Mouse (Mus musculus) cerebellum, adult 2 months (tissue): Measurements from ENCODE around the gene Arhgdia. TPM values are rescaled to one million over a fixed set of nuclear protein-coding genes. Genes with fewer than 3 reads are reported as not detected.

Experiments used
- DNase-seq, 2 experiments: peaks; one replicate each; pipeline ENCODE4 v3.0.0; 2021
- H3K27ac ChIP-seq: fragments of 200-500 bp; 2 replicates; pipeline ENCODE4 v1.5.1; 2012; ENCODE audit warnings: low read length, control low read depth, inconsistent platforms; ENCODE audit not compliant: insufficient read depth
- H3K27me3 ChIP-seq: fragments of 200-500 bp; 2 replicates; pipeline ENCODE4 v1.6.1; 2012; ENCODE audit warnings: inconsistent platforms, mild to moderate bottlenecking, low read length, moderate library complexity; ENCODE audit not compliant: control insufficient read depth, insufficient read depth
- H3K4me1 ChIP-seq: fragments of 200-500 bp; 2 replicates; pipeline ENCODE4 v1.6.1; 2011; ENCODE audit warnings: low read length; ENCODE audit not compliant: control insufficient read depth, insufficient read depth
- H3K4me3 ChIP-seq: fragments of 200-500 bp; replicated peaks from 2 replicates; pipeline ENCODE3; 2011; ENCODE audit warnings: mild to moderate bottlenecking, low read depth, low read length, control low read depth; ENCODE audit not compliant: insufficient read depth
- CTCF ChIP-seq: fragments of 200-500 bp; IDR thresholded peaks from 2 replicates; pipeline ENCODE4 v1.5.1; 2011; ENCODE audit warnings: low read depth, mild to moderate bottlenecking, control low read depth, low read length, moderate library complexity, borderline replicate concordance; ENCODE audit not compliant: insufficient read depth
- POLR2A ChIP-seq: fragments of 200-500 bp; IDR thresholded peaks from 2 replicates; pipeline ENCODE4 v1.6.1; 2011; ENCODE audit warnings: low read length, control low read depth, borderline replicate concordance; ENCODE audit not compliant: insufficient read depth
- WGBS: fragments of 180-500 bp; shearing (Covaris S2); methylation state at CpG from one replicate; pipeline ENCODE4 v1.1.7; 2018; 5-methylcytosine and 5-hydroxymethylcytosine counted together
- polyA plus RNA-seq: library from polyadenylated mRNA; depleted of rRNA; stranded (reverse); fragments of >200 nt; gene quantifications from 2 replicates; pipeline ENCODE4 v1.2.3, GENCODE M21; 2012

The Arhgdia gene
- polyA plus RNA-seq, 1 experiment = 305 TPM

DNA sequence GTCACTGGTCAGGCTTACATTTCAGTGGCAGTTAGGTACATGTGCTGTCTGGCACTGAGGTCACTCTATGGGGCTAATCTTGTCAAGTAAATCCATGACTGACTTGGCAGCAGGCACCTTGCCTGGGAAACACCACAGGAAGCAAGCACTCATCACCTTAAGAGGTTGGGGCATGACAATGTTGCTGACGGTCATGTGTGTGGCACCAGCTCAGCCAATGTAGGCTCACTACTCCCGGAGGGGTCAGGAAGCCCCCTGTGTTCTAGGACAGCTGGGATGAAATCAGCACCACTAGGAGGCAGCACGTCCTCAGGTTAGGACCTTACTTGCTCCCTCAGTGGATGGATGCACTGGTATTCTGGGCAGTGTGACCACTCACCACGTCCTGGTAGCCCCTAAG is 39.5 kb downstream of the Arhgdia start:
- Histone ChIP-seq H3K4me1 (peaks cover 26% of the 10 kb centered on the region), H3K27ac (no peak overlapping the region), H3K27me3 (no peaks in the 10 kb centered on the region), H3K4me3 (no peak overlapping the region)
- TF ChIP-seq CTCF = no peak
- no peak for TF ChIP-seq POLR2A
- no peak for DNase-seq
- 47% methylated on average over 4 of the region's 4 CpGs for WGBS

DNA sequence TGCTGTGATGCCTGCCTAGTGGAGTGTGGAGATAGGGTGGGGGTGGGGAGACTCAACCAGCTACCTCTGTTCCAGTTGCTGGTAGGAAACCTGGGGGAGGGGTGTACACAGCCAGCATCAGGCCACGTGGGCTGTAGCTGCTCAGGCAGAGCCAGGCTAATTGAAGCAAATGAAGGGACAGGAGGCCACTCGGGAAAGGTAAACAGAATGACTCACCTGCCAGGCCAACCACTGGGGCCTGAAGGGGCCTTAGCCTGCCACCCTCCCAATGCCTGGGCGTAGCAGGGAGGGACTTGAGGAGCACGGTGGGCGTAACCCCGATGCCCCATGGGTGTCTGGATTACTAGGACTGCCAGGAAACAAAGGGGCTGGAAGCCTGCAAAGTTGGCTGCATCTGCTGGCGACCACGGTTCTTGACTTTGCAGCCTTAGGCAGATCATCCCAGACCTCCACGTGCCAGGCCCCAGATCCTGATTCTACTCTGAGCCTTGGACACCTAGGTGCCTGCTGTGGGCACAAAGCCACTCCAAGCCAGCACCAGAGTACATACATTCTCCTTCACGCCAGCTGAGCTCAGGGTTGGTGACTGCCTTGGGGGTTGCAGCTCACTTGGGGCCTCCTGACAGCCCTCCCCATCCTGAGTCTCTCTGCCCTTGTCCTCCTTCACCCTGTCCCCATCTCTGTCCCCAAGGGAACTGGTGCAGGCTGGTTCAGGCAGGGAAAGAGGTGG is 42.0 kb downstream of the Arhgdia start:
- TF ChIP-seq CTCF (no peak), POLR2A (no peak)
- Histone ChIP-seq H3K27me3 (no peaks in the 10 kb centered on the region), H3K4me3 (no peak overlapping the region), H3K27ac (no peak overlapping the region), H3K4me1 (peaks cover 26% of the 10 kb centered on the region)
- DNase-seq = no peak
- 15% methylated on average over 10 of the region's 10 CpGs for WGBS

DNA sequence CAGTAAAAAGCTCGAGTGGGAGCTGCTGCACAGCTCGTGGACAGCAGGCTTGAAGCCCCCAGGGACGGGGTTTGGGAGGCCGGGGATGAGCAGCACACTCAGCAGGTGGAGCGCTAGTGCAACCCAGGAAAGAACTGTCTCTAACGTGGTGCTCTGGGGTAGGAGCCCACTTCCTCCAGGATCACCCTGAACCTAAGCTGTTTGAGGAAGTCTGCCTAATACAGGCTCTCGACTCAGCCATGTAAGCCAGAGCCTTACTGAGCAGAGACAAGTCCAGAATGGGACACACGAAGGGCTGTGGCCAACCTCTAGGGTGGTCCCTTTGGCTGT is 42.5 kb downstream of the Arhgdia start:
- Histone ChIP-seq H3K4me3 (no peak overlapping the region), H3K27me3 (no peaks in the 10 kb centered on the region), H3K27ac (no peak overlapping the region), H3K4me1 (peaks cover 26% of the 10 kb centered on the region)
- 20% methylated on average over 8 of the region's 8 CpGs for WGBS
- TF ChIP-seq POLR2A = no peak
- no peak for TF ChIP-seq CTCF
- DNase-seq = peak in 1 of 2 experiments; percentile 32

- Histone ChIP-seq H3K27me3 (no peaks in the 10 kb centered on the region), H3K4me1 (peaks cover 26% of the 10 kb centered on the region), H3K4me3 (no peak overlapping the region), H3K27ac (no peak overlapping the region)
- TF ChIP-seq POLR2A (no peak), CTCF (no peak)
- 5% methylated on average over 3 of the region's 3 CpGs for WGBS
- DNase-seq = peak; percentile 86 to 90
Observed at GRCm38 (mm10) chr11:120538485-120538884, 42.9 kb downstream of the Arhgdia start.

DNA sequence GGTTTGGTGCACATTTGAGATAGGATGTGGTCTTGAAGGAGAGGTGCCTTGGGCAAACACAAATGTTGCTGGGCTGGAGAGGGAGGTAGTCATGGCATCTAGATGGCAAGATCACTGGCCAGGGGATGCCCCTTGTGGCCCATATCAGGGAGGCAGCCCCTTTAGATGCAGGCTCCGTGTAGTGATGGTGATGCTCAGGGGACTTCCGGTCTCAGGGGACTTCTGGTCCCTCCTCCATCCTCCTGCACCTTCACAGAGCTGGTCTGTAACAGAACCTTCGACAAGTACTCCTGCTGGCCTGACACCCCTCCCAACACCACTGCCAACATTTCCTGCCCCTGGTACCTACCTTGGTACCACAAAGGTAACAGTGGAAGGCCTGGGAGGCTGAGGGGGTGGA is 45.6 kb downstream of the Arhgdia start:
- WGBS = 83% methylated on average over 3 of the region's 3 CpGs
- no peak overlapping the region for H3K4me3 ChIP-seq
- DNase-seq = no peak
- H3K4me1 ChIP-seq = peaks cover 30% of the 10 kb centered on the region
- TF ChIP-seq CTCF = no peak
- no peak for TF ChIP-seq POLR2A
- no peaks in the 10 kb centered on the region; the same call in 1 of the 2 replicates for H3K27me3 ChIP-seq
- H3K27ac ChIP-seq = no peak overlapping the region

- no peak for TF ChIP-seq POLR2A
- no peak for DNase-seq
- 79% methylated on average over 3 of the region's 3 CpGs for WGBS
Observed at GRCm38 (mm10) chr11:120535145-120535544, 46.3 kb downstream of the Arhgdia start.

DNA sequence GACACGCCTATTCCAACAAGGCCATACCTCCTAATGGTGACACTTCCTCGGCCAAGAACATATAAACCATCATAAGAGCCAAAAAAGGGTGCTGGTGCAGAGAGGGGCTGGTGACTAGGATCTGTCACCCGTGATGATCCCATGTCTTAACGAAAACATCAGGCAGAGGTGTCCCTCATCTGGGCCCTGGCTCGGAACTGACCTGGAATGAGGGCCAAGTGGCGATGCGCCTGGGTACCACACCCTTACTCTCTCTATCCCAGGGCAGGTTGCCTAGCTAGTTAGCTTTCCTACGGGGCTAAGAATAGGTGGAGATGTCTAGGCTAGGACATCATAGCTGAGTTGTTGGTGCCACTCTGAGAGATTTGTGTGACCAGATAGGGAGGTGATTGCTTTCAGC is 47.3 kb downstream of the Arhgdia start:
- Histone ChIP-seq H3K27ac (no peak overlapping the region), H3K4me3 (no peak overlapping the region), H3K4me1 (peaks cover 19% of the 10 kb centered on the region), H3K27me3 (peaks cover 4% of the 10 kb centered on the region; the same call in 1 of the 2 replicates)
- WGBS = 92% methylated on average over 8 of the region's 8 CpGs
- no peak for TF ChIP-seq CTCF
- no peak for TF ChIP-seq POLR2A
- no peak for DNase-seq

More at GRCm38 (mm10) chr11:120535145-120535544, 46.3 kb downstream of the Arhgdia start:
- Histone ChIP-seq H3K4me1 (peaks cover 29% of the 10 kb centered on the region), H3K4me3 (no peak overlapping the region), H3K27me3 (peaks cover 4% of the 10 kb centered on the region; the same call in 1 of the 2 replicates), H3K27ac (no peak overlapping the region)

DNA sequence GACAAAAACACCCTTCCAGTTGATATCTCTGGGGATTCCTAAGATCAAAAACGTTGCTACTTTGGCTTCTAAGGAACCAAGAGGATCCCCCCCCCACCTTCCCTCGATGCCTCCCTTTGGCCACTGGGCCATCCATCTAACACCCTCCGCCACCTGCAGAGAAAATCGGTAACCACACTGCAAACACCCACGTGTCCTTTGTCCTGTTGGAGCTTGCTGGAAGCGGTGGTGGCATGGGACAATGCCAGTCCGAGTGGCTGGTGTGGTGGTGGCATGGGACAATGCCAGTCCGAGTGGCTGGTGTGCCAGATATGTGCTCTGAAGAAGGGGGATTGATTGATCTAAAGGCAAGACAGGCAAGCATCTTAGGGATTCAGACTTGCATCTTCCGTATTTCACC is 49.8 kb downstream of the Arhgdia start:
- Histone ChIP-seq H3K4me3 (no peak overlapping the region), H3K27ac (no peak overlapping the region), H3K4me1 (peaks cover 6% of the 10 kb centered on the region), H3K27me3 (peaks cover 4% of the 10 kb centered on the region; the same call in 1 of the 2 replicates)
- WGBS = 21% methylated on average over 9 of the region's 9 CpGs
- DNase-seq = no peak
- TF ChIP-seq POLR2A (no peak), CTCF (no peak)
